Mouse (Mus musculus) megakaryocyte, embryonic 14.5 days (primary cell): ENCODE results near the gene Irak3.

Source experiments
- FLI1 ChIP-seq: IDR thresholded peaks from 2 replicates; pipeline ENCODE4 v1.6.1; 2012; ENCODE audit warnings: low read length, inconsistent platforms, mixed read lengths
- GATA1 ChIP-seq: IDR thresholded peaks from 3 replicates; pipeline ENCODE4 v1.6.1; 2012; ENCODE audit warnings: mixed read lengths, low read length, inconsistent platforms, borderline replicate concordance

- TF ChIP-seq GATA1 (no peak), FLI1 (no peak)
These were observed 36.8 kb downstream of the Irak3 start for GRCm38 (mm10) chr10:120164931-120165792.
